Mouse (Mus musculus) adrenal gland, adult 2 months (tissue): ENCODE results near the gene Gpank1. TPM values are rescaled to one million over a fixed set of nuclear protein-coding genes. Genes with fewer than 3 reads are reported as not detected.
"Not testable (repeated sequence)": the region's sequence is repeated elsewhere in the genome, so short reads cannot be mapped to it uniquely, and the experiment has no call there.

ENCODE experiments used
- DNase-seq: peaks from one replicate; pipeline ENCODE4 v3.0.0; 2021
- polyA plus RNA-seq: library from polyadenylated mRNA; depleted of rRNA; stranded (reverse); fragments of >200 nt; gene quantifications from 2 replicates; pipeline ENCODE4 v1.2.3, GENCODE M21; 2012
- total RNA-seq, 2 experiments: library from RNA; stranded (reverse); gene quantifications; 2 replicates each; pipeline ENCODE4 v1.2.3; 2021

The Gpank1 gene
- total and polyA plus RNA-seq, 3 experiments: 12.4 to 15.8 (median 12.8) TPM

DNA sequence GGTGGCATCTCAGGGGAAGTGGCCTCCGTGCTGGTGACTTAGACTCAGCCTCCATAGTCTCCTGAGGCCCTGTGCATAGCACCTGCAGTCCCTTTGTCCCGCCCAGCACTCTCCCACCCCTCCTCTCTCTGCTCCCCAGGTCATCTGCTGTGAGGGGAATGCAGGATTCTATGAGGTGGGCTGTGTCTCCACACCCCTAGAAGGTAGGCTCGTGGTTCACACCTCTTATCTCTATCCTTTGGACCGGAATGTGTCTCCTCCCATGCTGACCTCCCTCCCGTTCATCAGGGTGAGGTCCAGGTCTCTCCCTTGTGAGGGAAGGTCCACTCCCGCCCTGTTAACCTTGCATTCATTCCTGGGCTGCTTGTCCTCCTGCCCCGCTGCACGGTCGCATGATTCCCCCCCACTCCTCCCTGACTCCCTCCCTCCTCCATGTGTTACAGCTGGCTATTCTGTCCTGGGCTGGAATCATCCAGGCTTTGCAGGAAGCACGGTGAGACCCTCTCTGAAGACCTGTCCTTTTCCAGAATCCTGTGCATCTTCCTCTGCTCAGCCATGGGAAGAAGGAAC lies 21.0 kb upstream of the Gpank1 start:
- no peak for DNase-seq

DNA sequence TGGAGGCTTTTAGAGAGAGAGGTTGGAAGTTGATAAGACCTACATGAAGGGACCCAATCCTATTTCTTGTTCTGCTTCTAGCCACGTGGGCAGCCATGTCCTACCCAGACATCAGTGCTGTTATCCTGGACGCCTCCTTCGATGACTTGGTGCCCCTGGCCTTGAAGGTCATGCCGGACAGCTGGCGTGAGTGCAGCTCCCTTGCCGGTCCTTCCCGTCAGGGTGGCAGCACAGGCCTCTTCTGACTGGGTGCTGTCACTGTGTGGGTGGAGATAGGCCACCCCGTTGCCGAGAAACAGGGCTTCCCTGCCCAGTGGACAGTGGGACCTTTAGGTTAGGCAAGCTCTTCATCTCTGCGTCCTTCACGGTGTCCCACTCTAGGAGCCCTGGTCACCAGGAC lies 20.1 kb upstream of the Gpank1 start:
- DNase-seq: peak; percentile 51

DNA sequence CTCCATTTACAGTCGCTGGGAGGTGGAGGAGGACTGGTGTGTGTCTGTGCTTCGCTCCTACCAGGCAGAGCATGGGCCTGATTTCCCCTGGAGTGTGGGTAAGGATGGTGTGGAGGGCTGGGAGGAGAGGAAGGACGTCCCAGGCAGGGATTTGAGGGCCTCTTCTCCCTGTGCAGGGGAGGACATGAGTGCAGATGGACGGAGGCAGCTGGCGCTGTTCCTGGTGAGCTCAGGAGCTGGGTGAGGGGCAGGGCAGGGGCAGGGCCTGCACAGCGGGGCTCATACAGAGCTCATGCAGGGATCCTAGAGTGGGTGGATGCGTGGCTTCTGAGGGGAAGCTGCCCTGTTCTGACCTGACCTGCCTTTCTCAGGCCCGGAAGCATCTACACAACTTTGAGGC lies 19.0 kb upstream of the Gpank1 start:
- DNase-seq: no peak

DNA sequence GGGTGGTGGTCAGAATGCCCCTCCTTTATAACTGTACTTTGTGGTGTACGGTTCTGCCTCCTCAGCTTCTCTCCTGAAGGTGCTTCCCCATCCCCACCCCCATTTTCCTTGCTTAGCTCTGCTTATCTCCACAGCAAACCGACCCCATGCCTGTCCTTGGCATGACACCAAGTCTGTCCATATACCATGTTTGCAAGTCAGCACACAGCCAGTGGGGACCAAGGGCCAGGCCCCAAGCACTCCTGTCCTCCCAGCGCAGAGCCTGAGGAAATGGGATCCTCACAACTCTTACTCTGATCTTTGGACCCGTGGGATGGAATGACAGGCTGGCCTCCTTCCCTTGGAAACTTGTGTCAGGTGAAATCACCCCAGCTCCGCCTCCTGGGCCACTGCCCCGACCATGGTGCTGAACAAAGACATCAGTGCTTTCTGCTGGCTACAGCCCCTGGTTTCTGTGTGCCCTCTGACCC lies 18.0 kb upstream of the Gpank1 start:
- DNase-seq: no peak

DNA sequence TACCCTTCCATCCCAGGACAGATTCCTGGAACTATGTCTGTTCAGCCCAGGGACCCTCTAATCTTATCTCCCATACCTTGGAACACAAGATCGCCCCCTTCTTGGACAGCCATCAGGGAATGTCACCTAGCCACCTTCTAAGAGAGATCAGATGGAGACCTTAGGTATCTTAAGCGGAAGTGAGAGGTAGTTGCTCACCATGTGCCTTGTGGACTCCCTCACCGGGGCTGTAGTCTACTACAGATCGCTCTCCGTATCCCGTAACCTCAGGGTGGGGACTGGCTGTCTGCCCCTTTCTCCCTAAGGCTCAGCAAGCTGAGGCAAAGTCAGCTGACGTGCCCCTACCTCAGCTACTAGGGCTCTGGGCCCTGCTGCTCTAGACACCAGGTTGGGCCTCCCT lies 17.2 kb upstream of the Gpank1 start:
- no peak for DNase-seq

DNA sequence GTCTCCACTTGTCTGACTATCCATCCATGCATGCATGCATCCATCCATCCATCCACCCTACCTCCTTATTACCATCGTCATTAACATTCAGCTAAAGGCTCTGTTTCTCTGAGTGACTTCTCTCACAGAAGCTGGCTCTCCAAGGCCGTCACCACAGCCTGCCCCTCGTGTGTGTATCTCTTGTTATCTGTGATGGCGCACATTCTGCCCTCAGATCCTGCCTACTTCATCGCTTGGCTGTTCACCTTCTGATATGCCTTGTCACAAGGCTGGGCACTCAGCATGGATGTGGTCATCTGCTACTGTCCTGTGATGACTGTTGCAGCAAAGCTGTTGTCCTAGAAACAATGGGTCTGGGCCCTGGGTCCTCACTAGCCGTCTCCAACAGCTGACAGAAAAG lies 16.5 kb upstream of the Gpank1 start:
- DNase-seq: no peak

DNA sequence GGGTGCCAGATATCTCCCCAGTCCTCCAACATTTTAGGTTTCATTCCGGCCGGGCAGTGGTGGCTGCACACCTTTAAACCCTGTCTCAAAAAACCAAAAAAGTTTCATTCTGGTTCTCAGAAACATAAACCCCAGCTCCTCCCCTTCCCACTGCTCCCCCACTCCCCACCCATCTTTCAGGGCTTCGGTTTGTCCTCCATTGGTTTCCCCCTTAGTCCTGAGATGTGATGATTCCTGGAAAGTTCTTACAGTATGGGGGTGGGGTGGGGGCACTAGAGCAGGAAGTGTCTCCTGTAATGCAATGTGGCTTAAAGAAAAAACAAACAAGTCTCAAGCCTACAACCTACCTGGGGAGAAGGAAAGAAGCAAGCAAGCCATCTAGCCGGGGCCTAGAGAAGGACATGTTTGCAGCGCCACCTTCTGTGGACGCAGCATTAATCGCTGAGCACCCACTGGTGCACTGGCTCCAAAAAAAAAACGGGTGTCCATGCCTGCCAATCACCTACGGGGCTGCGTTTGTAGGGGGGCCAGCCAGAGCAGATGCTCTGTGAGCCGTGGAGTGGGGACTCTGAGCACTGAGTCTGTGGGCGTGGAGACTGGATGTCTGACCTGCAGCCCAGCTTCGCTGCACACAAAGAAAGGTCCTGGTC lies 15.4 kb upstream of the Gpank1 start:
- DNase-seq: no peak

DNA sequence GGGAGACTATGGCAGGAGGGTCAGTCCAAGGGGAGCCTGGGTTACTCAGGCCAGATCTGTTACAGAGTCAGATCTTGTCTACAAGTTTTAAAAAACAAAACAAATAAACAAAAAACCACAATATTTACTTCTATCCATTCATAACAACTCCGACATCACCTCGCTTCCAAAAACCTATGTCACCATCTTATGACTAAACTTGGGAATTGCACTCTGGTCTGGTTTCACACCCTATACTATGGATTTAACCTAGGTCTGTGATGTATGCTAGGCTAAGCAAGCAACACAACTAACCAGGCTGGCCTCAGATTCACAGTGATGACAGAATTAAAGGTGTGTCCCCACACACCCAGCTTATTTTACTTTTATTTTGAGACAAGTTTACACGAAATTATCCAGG lies 14.7 kb upstream of the Gpank1 start:
- DNase-seq: no peak

DNA sequence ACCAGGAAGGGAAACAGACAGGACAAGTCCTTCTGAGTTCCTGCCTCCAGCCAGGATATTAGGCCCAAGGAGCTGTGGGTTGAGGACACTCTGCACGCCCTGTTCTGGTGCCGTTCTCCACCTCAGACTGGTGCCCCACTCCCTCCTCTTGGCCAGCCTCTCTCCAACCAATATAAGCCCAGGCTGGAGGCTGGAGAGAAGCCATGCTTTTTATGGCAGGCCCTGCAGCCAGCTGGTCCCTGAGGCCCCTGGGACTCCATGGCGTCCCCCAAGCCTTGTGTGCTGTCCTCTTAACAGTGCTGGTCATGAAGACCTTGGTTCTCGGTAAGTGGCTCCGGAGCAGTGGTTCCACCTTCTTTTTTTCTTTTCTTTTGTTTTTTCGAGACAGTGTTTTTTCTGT lies 13.2 kb upstream of the Gpank1 start, which contains the start of gene Ly6g5c:
Gene Ly6g5c, plus strand, starts transcription at position 183 of the 400 bp plus-strand sequence.
- no peak for DNase-seq

DNA sequence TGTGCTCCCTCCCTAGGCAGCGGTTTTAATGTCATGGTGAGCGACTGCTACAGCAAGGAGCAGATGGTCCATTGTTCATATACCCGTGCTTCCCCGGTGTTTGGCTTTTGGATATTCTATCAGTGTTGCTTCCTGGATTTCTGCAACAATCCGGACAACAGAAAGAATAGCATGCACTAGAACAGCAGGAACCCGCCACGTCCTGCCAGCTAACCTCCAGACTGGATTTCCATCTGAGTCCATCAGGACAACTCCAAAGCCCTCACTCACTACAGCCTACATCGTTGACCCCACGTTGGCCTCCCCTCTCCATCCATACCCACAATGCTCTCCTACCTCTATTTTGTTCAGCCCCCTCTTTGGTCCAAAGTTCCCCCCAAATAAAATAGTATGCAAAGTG lies 9.5 kb upstream of the Gpank1 start:
- no peak for DNase-seq

DNA sequence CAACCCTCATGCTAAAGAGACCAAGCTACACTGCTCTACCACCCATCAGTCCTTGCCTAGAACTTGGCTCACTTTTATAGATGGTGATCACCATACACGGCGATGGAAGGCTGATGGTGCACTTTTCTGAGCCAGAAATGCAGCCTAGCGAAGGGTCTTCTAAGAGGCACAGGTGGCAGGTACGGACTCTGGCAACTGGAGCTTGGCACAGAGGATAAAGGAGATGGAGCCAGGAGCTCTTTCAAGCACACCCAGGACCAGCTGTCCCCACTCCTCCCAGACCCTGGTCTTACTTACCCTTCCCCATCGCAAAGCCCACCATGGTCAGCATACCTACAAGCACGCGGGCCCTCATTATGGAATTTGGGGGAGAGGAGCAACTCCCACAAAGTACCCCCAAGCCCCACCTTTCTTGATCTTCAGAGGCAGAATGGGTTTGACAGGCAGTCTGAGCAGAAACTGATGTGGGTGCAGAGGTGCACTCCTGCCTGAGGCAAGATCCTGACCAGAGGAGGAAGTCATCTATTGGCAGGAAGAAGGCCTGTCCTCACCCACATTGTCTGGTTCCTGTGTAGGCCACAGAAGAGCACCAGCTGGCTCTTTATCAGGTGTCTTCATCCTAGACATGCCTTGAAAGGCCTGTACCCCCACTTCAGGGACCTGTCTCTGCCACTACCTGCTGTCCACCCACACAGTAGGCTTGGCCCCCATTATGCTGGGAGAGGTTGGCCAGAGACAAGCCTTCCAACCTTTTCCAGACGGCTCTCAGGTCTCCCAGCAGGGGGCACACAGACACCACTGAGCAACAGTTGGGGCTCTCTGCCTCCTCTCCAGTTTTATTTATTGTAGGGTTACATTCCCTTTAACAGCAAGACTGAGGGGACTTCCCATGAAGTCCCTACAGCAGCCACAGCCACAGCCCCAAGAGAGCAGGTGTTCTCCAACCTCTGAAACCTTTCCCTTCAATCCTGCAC lies 5.9 kb upstream of the Gpank1 start, which contains the start of gene Ly6g5b:
Gene Ly6g5b, minus strand, starts transcription at position 383 of the 974 bp plus-strand sequence.
- DNase-seq: no peak

DNA sequence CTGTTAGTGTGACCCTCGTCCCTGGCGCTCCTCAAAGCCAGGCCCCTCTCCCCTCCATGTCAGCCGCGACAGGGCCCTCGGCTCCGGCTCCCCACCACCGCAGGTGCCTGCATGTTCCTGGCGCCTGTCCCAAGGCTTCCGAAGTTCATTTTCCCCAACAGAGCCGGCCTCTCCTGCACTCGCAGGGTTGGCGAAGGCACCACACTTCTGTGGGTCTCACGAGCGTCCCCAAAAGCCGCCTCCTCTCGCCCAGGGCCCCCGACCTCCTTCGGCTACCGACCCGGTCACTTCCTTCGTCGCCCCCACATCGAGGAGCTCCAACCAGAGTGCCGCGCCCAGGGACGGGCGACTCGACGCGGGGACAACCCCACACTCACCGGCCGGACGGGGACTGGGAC lies 511 bp upstream of the Gpank1 start:
- DNase-seq: no peak

DNA sequence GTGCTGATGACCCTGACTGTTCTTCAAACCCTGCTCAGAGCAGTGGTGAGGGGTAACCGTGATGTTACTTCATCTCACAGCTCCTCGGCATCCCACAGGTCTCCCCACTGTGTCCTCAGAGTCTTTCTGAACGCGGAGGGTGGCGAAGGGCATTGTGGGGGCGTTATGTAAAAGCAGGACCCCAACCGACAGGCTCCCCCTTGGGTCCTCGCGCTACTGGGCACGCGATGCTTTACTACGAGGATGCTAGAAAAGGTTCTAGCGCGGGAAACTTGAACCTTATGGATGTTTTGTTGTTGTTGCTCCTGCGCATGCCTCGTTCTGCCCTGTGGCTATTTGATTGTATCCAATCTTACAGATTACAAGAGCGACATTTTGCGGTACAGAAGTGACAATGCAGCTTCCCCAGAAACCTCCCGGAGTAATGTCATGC lies 632 bp downstream of the Gpank1 start, which contains the start of gene Csnk2b:
Gene Csnk2b, minus strand, starts transcription at position 183 of the 433 bp plus-strand sequence.
- DNase-seq: peak; percentile 59

DNA sequence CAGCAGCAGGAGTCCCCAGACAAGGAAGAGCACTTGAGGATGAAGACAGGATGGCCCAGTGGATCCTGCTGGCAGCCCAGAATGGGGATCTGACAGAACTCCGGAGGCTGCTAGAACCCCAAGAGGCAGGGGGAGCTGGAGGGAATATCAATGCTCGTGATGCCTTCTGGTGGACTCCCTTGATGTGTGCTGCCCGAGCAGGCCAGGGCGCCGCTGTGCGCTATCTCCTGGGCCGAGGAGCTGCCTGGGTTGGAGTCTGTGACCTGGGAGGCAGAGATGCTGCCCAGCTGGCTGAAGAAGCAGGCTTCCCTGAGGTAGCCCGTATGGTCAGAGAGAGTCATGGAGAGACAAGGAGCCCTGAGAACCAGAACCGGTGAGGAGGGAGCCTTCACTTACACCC lies 2.0 kb downstream of the Gpank1 start:
- not testable (repeated sequence) for DNase-seq

DNA sequence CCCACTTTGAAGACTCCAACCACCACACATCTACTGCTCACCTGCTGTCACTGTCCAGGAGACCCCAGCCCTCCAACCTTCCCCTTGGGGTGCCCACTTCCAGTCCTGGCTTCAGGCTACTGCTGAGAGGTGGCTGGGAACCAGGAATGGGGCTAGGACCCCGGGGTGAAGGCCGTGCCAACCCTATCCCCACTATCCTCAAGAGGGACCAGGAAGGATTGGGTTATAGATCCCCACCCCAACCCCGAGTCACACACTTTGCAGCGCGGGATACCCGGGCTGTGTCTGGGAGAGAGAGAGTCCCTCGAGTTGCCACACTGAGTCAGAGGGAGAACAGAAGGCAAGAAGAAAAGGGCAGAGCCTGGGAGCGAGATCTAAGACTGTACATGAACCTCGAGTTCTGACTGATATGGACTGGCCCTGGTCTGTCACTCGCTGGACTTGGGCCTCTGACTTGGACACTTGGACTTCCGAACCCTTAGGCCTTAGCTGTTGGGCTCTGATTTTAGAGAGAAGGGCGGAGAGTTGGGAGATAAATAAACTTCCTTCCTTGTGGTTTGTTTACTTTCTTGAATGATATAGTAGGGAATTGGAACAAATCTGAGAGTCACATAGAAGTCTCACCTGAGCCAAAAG lies 3.1 kb downstream of the Gpank1 start:
- not testable (repeated sequence) for DNase-seq

DNA sequence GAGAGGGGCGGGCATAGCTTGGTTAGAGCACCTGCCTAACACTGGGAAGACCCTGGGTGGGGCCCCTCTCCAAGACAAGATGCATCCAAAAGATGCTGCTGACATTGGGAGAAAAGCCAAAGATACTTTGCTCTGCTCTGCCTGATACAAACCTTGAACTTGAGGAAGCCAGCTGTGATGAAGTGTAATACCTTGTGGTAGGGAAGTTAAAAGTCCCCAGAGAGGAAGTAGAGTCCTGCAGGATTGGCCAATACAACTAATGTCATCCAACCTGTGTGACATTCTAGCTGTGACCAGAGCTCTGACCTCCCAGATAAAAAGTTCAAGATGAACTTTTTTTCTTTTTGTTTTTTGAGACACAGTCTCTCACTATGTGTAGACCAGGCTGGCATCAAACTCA lies 3.8 kb downstream of the Gpank1 start:
- no peak for DNase-seq

DNA sequence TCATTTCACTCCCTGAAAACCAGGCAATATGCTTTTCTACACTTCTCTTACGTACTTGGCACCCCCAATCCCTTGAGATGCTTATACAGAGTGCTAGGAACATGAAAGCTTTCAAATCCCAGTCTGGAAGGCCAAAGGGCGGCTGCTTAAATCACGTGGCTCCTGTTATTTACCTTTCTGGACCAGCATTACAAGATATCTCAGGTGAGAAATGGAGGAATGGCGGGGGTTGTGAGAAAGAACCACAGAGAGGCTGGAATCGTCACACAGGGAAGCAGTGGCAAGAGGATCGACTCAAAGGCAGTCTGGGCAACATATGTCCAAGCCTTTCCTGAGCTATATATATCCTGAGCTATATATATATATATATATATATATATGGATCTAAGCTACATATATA lies 4.3 kb downstream of the Gpank1 start:
- DNase-seq: no peak

DNA sequence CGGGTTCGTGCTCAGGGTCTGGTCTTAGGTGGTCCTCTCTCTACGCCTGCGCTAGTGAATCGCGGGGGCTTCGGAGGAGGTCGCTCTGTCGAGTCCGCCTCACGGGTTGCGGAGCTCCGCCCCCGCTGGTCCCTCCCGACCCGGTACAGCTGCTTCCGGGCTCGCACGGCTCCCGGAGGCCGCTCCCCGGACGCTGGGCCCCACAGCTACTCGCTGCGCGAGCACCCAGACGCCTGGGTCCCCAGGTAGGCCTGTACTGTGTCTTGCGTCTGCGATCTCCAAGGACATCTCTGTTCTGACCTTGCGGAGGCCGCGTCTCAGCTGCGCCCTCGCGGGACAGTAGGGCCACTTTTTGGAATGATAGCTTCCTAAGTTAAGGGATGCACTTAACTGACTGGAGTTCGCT lies 5.0 kb downstream of the Gpank1 start, which contains the start of gene D17H6S53E:
Gene D17H6S53E, plus strand, starts transcription at position 168 of the 406 bp plus-strand sequence.
- DNase-seq: peak; percentile 90

DNA sequence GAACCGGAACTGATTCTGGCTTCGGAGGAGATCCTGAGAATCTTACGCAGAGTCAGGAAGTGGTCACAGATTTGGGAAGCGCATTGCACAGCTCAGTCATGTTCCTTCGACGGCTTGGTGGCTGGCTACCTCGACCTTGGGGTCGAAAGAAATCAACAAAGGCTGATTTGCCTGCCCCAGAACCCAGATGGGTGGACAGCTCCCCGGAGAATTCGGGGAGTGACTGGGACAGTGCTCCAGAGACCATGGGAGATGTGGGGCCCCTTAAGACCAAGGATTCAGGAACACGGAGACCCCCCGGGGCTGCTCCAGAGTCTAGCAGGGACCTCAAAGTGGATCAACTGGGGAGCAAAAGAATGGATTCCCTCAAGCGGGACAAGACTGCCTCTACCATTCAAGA lies 5.8 kb downstream of the Gpank1 start:
- DNase-seq: no peak

DNA sequence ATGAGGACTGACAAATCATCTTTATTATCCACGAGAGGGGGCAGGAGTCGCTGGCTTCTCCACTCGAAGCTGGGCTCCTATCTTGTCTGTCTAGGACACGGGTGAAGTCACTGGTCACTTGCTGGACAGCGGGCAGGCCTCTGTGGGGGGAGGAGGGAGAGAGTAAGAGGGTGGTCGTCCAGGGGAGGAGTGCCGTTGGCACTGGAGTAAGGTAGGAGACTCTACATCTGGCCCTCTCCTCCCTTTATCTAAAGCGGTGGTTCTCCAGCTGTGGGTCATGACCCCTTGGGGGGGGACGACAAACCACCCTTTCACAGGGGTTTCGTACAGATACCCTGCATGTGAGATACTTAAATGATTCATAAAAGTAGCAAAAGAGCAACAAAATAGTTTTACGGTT lies 7.7 kb downstream of the Gpank1 start:
- no peak for DNase-seq

DNA sequence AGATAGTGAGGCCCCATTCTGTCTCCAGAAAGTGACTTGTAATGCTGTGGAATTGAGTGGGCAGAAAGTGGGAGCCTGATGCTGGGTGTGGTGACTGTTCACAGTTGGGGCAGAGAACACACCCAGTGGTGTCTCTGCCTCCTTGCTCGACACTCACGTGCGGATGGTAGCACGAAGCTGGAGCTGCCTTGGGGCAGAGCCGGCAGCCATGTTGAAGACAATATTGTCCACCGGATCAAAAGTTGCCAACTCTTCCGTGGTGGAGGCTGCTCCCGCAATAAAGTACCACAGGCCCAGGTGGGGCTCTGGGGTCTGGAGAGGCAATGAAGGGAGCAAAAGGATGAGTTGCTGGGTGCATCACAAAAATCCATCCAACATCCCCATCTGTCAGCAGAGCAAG lies 9.8 kb downstream of the Gpank1 start:
- DNase-seq: no peak
